Mouse (Mus musculus) erythroblast, embryonic 14.5 days (primary cell): ENCODE data around the gene Zmym5.

Experiments
- GATA1 ChIP-seq: IDR thresholded peaks from 2 replicates; pipeline ENCODE4 v1.6.1; 2012; ENCODE audit warnings: low read length, inconsistent platforms, mixed read lengths
- TAL1 ChIP-seq: IDR thresholded peaks from 3 replicates; pipeline ENCODE4 v1.6.1; 2012; ENCODE audit warnings: low read length, inconsistent platforms, mixed read lengths

DNA sequence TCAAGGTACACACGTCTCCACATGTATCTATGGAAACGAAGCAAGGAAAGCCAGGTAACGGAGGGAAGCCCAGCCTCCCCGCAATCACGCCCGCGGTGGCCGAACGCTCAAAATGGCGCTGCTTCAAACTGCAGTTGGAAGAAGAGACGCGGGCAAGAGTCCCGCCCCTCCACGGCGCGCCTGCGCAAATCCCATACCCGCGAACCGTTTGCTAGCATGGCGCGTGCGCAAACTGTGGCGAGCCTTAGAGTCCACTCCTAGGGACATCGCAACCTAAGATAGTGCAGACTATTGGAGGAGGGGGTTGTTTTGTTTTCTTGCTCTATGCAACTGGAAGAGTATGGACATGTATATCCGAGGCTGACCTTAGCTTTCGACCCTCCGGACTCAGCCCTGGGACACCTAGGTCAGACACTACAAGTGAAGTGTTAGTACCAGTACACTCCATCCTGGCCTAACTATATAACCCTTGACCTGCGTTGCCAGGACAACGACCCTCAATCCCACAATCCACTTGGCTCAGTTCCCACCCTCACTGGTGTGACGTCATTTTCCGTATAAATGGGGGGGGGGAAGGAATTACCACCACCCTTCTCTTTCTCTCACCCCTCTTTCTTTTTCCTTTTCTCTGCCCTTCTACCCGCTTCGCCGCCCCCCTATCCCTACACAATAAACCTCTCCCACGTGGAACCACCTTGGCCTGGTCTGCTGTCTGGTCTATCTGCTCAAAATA, 33.1 kb downstream of the Zmym5 start, which contains the start of gene Pspc1:
- TF ChIP-seq TAL1 (no peak), GATA1 (no peak)
